Mouse (Mus musculus) MEL (cell line): ENCODE measurements at regions not wholly inside any gene's neighbourhood (a gene's known extent, or its start where the extent isn't known, plus 50 kb on each side); places are given as distances from the start of the nearest gene placed in this dataset.

ENCODE experiments used
- DNase-seq: peaks from one replicate; pipeline ENCODE4 v3.0.0; 2011; ENCODE audit warnings: low read depth, low spot score
- H3K27ac ChIP-seq: 2 replicates; pipeline ENCODE4 v1.5.1; 2012; ENCODE audit warnings: low read depth, mild to moderate bottlenecking, control low read depth, low read length, moderate library complexity; ENCODE audit not compliant: control insufficient read depth
- H3K27me3 ChIP-seq, 2 experiments: fragments of 150-350 bp in 1 of 2; sonication (generic) in 1 of 2; 2 replicates each; pipeline ENCODE4 v1.6.1; 2012; ENCODE audit warnings: low read length in 2 of 2, mild to moderate bottlenecking in 2 of 2, improper control_type of control experiment in 1 of 2, moderate library complexity in 1 of 2; ENCODE audit not compliant: insufficient read depth in 2 of 2, control insufficient read depth in 1 of 2
- H3K36me3 ChIP-seq, 2 experiments: 2 replicates each; pipeline ENCODE4 v1.6.1; 2012 to 2014; ENCODE audit warnings: low read length in 2 of 2, improper control_type of control experiment in 1 of 2, inconsistent platforms in 1 of 2, mild to moderate bottlenecking in 1 of 2; ENCODE audit not compliant: insufficient read depth in 2 of 2, control insufficient read depth in 1 of 2
- H3K4me1 ChIP-seq, 2 experiments: fragments of 150-350 bp in 1 of 2; sonication (generic) in 1 of 2; 2 replicates each; pipeline ENCODE4 v1.6.1; 2012; ENCODE audit warnings: low read length in 2 of 2, improper control_type of control experiment in 1 of 2, mild to moderate bottlenecking in 1 of 2; ENCODE audit not compliant: insufficient read depth in 2 of 2, control insufficient read depth in 1 of 2
- H3K4me3 ChIP-seq, 2 experiments: fragments of 150-350 bp in 1 of 2; sonication (generic) in 1 of 2; 2 replicates each; pipeline ENCODE4 v1.5.1; 2012; ENCODE audit warnings: low read depth in 2 of 2, low read length in 2 of 2, mild to moderate bottlenecking in 2 of 2, moderate library complexity in 2 of 2, control low read depth in 1 of 2, improper control_type of control experiment in 1 of 2; ENCODE audit not compliant: control insufficient read depth in 1 of 2, insufficient read depth in 1 of 2
- H3K79me2 ChIP-seq: 2 replicates; pipeline ENCODE4 v1.6.1; 2012; ENCODE audit warnings: mild to moderate bottlenecking, low read length, moderate library complexity; ENCODE audit not compliant: control insufficient read depth, poor library complexity, insufficient read depth
- H3K9ac ChIP-seq: 2 replicates; pipeline ENCODE4 v1.6.1; 2012; ENCODE audit warnings: low read depth, mild to moderate bottlenecking, control low read depth, low read length, moderate library complexity; ENCODE audit not compliant: control insufficient read depth, poor library complexity, severe bottlenecking
- H3K9me3 ChIP-seq: fragments of 150-350 bp; sonication (generic); replicated peaks from 2 replicates; pipeline ENCODE4 v1.6.1; 2012; ENCODE audit warnings: mild to moderate bottlenecking, low read length, improper control_type of control experiment, moderate library complexity; ENCODE audit not compliant: insufficient read depth
- CHD1 ChIP-seq: IDR thresholded peaks from 2 replicates; pipeline ENCODE4 v1.6.1; 2012; ENCODE audit warnings: low read depth, mild to moderate bottlenecking, inconsistent platforms, low read length, improper control_type of control experiment
- E2F4 ChIP-seq: IDR thresholded peaks from 2 replicates; pipeline ENCODE4 v1.6.1; 2011; ENCODE audit warnings: low read depth, low read length, improper control_type of control experiment, borderline replicate concordance
- ELF1 ChIP-seq: IDR thresholded peaks from 2 replicates; pipeline ENCODE4 v1.6.1; 2014; ENCODE audit warnings: low read depth, mild to moderate bottlenecking, inconsistent platforms, low read length, improper control_type of control experiment, moderate library complexity
- GABPA ChIP-seq: IDR thresholded peaks from 2 replicates; pipeline ENCODE4 v1.6.1; 2012; ENCODE audit warnings: low read depth, mild to moderate bottlenecking, inconsistent platforms, low read length, improper control_type of control experiment, moderate library complexity
- GATA1 ChIP-seq: IDR thresholded peaks from 2 replicates; pipeline ENCODE4 v1.6.1; 2011; ENCODE audit warnings: low read depth, low read length, improper control_type of control experiment
- HCFC1 ChIP-seq: IDR thresholded peaks from 2 replicates; pipeline ENCODE4 v1.6.1; 2012; ENCODE audit warnings: low read depth, mild to moderate bottlenecking, inconsistent platforms, low read length, improper control_type of control experiment, moderate library complexity
- JUND ChIP-seq: IDR thresholded peaks from 2 replicates; pipeline ENCODE4 v1.6.1; 2011; ENCODE audit warnings: low read depth, mild to moderate bottlenecking, improper control_type of control experiment, low read length
- KAT2A ChIP-seq: conservative IDR thresholded peaks from 2 replicates; pipeline ENCODE4 v1.6.1; 2012; ENCODE audit warnings: low read depth, low read length, improper control_type of control experiment, inconsistent platforms
- MAFK ChIP-seq: IDR thresholded peaks from 2 replicates; pipeline ENCODE4 v1.6.1; 2011; ENCODE audit warnings: low read depth, mild to moderate bottlenecking, low read length, improper control_type of control experiment, borderline replicate concordance
- MAX ChIP-seq: IDR thresholded peaks from 2 replicates; pipeline ENCODE4 v1.6.1; 2011; ENCODE audit warnings: low read length, improper control_type of control experiment
- MXI1 ChIP-seq: IDR thresholded peaks from 2 replicates; pipeline ENCODE4 v1.6.1; 2011; ENCODE audit warnings: mild to moderate bottlenecking, low read depth, low read length, improper control_type of control experiment
- MYB ChIP-seq: IDR thresholded peaks from 2 replicates; pipeline ENCODE4 v1.6.1; 2011; ENCODE audit warnings: mild to moderate bottlenecking, low read depth, low read length, improper control_type of control experiment
- MYC ChIP-seq: IDR thresholded peaks from 2 replicates; pipeline ENCODE4 v1.6.1; 2011; ENCODE audit warnings: low read depth, mild to moderate bottlenecking, low read length, improper control_type of control experiment, moderate library complexity
- NELFE ChIP-seq: IDR thresholded peaks from 2 replicates; pipeline ENCODE4 v1.6.1; 2011; ENCODE audit warnings: low read depth, low read length, improper control_type of control experiment
- NRF1 ChIP-seq: IDR thresholded peaks from 2 replicates; pipeline ENCODE4 v1.6.1; 2014; ENCODE audit warnings: low read depth, mild to moderate bottlenecking, inconsistent platforms, low read length, improper control_type of control experiment, moderate library complexity; ENCODE audit not compliant: poor library complexity, insufficient read depth, severe bottlenecking
- POLR2AphosphoS2 ChIP-seq: IDR thresholded peaks from 2 replicates; pipeline ENCODE4 v1.6.1; 2011; ENCODE audit warnings: low read length, improper control_type of control experiment
- POLR2AphosphoS5 ChIP-seq: IDR thresholded peaks from 2 replicates; pipeline ENCODE4 v1.6.1; 2012; ENCODE audit warnings: low read depth, borderline replicate concordance, mild to moderate bottlenecking, inconsistent platforms, low read length, moderate library complexity, mixed read lengths
- RCOR1 ChIP-seq: IDR thresholded peaks from 2 replicates; pipeline ENCODE4 v1.6.1; 2012; ENCODE audit warnings: low read depth, mild to moderate bottlenecking, inconsistent platforms, low read length, improper control_type of control experiment
- USF2 ChIP-seq, 2 experiments: IDR thresholded peaks; 2 replicates each; pipeline ENCODE4 v1.6.1; 2011 to 2012; ENCODE audit warnings: improper control_type of control experiment in 2 of 2, low read length in 2 of 2, borderline replicate concordance in 1 of 2, inconsistent platforms in 1 of 2, low read depth in 1 of 2, mild to moderate bottlenecking in 1 of 2; ENCODE audit not compliant: insufficient read depth in 1 of 2
- ZKSCAN1 ChIP-seq: IDR thresholded peaks from 2 replicates; pipeline ENCODE4 v1.6.1; 2012; ENCODE audit warnings: low read depth, mild to moderate bottlenecking, inconsistent platforms, low read length, improper control_type of control experiment, moderate library complexity
- ZMIZ1 ChIP-seq: IDR thresholded peaks from 2 replicates; pipeline ENCODE4 v1.6.1; 2012; ENCODE audit warnings: low read depth, mild to moderate bottlenecking, inconsistent platforms, low read length, improper control_type of control experiment, moderate library complexity
- ZNF384 ChIP-seq: IDR thresholded peaks from 2 replicates; pipeline ENCODE4 v1.6.1; 2012; ENCODE audit warnings: low read depth, mild to moderate bottlenecking, inconsistent platforms, low read length, improper control_type of control experiment

GRCm38 (mm10) chr10:17423584-17424278, 299.3 kb upstream of the Cited2 start:
- no peaks in the 10 kb centered on the region for H3K36me3 ChIP-seq
- H3K9ac ChIP-seq, result no peak overlapping the region
- no peaks in the 10 kb centered on the region for H3K79me2 ChIP-seq
- no peak for DNase-seq
- H3K4me1 ChIP-seq, result peaks cover 0 to 3% of the 10 kb centered on the region in 2 experiments; a peak in 1 of 4 replicates
- H3K27me3 ChIP-seq, result no peaks in the 10 kb centered on the region
- no peaks in the 10 kb centered on the region for H3K9me3 ChIP-seq
- no peak overlapping the region for H3K27ac ChIP-seq
- H3K4me3 ChIP-seq, result no peak overlapping the region
- no peak for TF ChIP-seq GABPA
- no peak for TF ChIP-seq KAT2A

GRCm38 (mm10) chr10:17426197-17426596, 296.8 kb upstream of the Cited2 start:
- DNase-seq, result no peak
- H3K4me1 ChIP-seq, result peaks cover 0 to 3% of the 10 kb centered on the region in 2 experiments; a peak in 1 of 4 replicates
- no peak overlapping the region for H3K27ac ChIP-seq

GRCm38 (mm10) chr10:17427316-17427715, 295.7 kb upstream of the Cited2 start:
- DNase-seq, result no peak
- H3K4me1 ChIP-seq, result peaks cover 0 to 3% of the 10 kb centered on the region in 2 experiments; a peak in 1 of 4 replicates
- no peaks in the 10 kb centered on the region for H3K36me3 ChIP-seq
- no peaks in the 10 kb centered on the region for H3K79me2 ChIP-seq
- no peak overlapping the region for H3K9ac ChIP-seq
- no peak for TF ChIP-seq MYC
- TF ChIP-seq GATA1, result no peak
- no peak for TF ChIP-seq ZMIZ1
- no peak for TF ChIP-seq HCFC1
- TF ChIP-seq RCOR1, result no peak
- no peak for TF ChIP-seq POLR2AphosphoS5
- no peak for TF ChIP-seq E2F4
- TF ChIP-seq USF2 (IDR thresholded peaks at IDR 0.05; ENCODE audit: borderline replicate concordance in 1 of 2, insufficient read depth in 1 of 2, low read depth in 1 of 2, low read length in 2 of 2), result no peak
- TF ChIP-seq POLR2AphosphoS2, result no peak
- no peak for TF ChIP-seq MXI1
- no peak for TF ChIP-seq JUND
- no peak for TF ChIP-seq ELF1
- TF ChIP-seq NELFE, result no peak
- no peak for TF ChIP-seq GABPA
- no peak for TF ChIP-seq MYB
- TF ChIP-seq CHD1, result no peak
- TF ChIP-seq ZKSCAN1, result no peak
- H3K4me3 ChIP-seq, result no peak overlapping the region
- no peaks in the 10 kb centered on the region for H3K9me3 ChIP-seq
- H3K27me3 ChIP-seq, result no peaks in the 10 kb centered on the region
- H3K27ac ChIP-seq, result no peak overlapping the region

More at GRCm38 (mm10) chr10:17426197-17426596, 296.8 kb upstream of the Cited2 start:
- Histone ChIP-seq H3K36me3 (no peaks in the 10 kb centered on the region), H3K9me3 (no peaks in the 10 kb centered on the region), H3K27me3 (no peaks in the 10 kb centered on the region), H3K79me2 (no peaks in the 10 kb centered on the region), H3K9ac (no peak overlapping the region), H3K4me3 (no peak overlapping the region)
- no peak for TF ChIP-seq MAX
- no peak for TF ChIP-seq MAFK
- no peak for TF ChIP-seq JUND
- no peak for TF ChIP-seq NRF1
- TF ChIP-seq ZNF384, result no peak
- no peak for TF ChIP-seq MYB
